Mouse (Mus musculus) CD8-positive naive resting alpha-beta T cell, adult 2 months (primary cell): ENCODE data around the gene Gm49486.
A peak's percentile ranks its signal among the peaks of the same experiment; 100 is the strongest.

Source experiments
- DNase-seq, 2 experiments: peaks; one replicate each; pipeline ENCODE4 v3.0.0; 2022; ENCODE audit warnings: low read depth in 2 of 2, low spot score in 2 of 2

Gene Gm49486

DNA sequence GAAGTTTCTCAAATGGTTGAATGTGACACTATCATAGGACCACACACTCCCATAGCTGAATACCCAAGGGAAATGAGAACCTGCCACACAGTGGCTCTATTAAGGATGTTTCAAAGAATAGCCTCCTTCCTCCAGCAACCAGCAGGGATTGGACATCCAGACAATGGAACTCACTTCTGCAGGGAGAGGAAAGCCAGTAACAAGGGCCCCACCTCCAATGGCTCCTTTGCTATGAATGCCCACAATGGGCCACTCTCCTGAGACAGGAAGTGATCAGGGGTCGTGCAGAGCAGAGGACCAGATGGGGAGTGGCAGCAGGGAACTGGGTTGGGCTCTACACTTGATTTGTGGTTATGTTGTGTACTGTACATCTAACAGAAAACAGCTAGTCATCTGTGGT, 39.3 kb downstream of the Gm49486 start:
- DNase-seq, result no peak

DNA sequence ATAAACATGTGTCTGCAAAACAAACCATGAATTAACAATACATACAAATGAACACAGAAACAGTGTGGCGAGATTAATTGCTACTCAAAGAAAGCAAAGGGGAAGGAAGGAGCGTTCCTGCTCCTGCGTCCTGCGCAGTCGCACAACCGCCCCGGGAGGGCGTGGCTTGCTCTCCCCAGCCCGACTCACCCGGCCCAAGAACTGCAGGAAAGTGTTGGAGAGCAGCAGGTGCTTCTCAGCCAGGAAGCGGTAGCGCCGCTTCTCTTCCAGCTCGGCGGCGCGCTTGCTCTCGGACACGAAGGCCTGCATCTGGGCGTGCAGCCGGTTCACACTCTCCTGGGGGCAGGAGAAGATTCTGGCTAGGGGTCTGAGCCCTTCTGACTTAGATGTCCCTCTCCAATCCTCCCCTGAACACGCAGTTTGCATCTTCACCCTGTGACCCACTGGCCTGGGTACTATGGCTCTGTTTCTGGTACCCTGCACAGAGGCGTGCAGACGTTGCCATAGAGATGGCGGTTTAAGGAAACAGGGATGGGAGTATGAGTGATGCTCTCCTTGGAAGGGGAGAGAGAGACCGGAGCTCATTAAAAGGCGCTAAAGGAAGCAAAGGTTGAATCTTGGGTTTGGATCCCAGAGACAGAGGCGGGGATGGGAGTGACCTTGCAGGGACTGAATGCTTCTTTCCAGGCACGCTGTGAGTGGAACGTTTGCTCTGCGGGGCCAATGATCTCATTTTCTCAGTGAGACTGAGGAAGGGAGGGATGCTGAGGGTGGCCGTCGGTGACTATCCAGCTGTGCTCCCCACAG, 41.3 kb downstream of the Gm49486 start:
- peak; percentile 69 to 78 for DNase-seq

DNA sequence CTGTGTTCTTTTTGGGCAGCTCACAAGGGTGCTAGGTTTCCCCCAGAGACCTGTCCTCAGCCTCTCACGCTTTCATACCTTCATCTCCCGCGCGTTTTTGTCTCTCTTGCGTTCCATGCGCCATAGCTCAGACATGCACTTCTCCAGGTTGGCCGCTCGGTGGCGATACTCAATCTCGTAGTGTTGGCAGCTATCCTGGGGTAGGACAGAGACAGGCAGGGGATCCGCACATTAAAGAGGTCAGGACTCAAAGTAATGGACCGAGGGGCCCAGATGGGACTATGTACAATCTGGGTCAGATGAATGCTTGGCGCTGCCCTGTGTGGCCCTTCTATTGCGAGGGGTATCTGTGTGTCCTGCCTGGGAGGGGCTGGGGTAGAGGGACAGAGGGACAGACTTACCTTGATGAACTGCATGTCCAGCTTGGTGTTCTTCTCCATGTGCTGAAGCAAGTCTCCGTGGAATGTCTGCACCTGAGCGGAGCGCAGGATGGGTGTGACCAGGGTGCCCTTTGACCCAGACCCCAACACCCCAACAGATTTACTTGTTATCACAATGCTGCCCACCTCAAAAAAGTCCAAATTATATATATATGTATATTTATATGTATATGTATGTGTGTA, 42.0 kb downstream of the Gm49486 start:
- peak; percentile 53 to 72 for DNase-seq

DNA sequence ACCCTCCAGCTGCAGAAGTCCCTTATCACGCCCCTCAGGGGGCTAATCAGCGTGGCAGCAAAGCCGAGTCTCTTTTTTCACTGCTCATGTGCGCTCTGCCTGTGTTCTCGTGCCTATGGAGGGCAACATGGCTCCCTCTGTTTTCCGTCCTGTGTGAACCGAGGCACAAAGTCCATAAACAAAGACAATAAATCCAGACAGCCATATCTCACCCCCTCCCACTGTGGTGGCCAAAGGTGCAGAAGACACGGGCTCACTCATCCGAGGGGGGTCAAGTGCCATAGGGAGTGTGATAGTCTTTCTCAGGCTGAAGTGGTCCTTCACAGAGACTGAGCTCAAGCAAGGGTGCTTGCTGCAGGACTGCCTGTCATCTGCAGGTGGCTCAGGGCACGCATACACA, 43.8 kb downstream of the Gm49486 start:
- DNase-seq, result no peak

DNA sequence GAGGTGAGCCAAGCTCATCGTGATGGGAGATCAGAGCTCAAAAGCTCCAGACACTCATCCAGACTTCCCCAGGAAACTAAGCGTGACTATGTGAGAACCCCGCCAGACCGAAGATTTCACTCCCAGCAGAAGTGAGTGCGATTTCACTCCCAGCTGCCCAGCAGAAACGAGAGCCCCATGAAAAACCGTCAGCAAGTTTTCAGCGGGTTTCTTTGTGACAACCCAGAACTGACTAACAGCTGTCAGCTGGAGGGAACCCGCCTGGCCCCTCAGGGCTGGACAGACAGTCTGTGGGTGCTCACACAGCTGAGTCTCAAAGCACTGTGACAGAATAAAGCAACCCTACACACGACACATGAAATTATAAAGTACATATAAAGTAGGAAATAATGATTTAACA, 48.5 kb downstream of the Gm49486 start:
- no peak for DNase-seq

DNA sequence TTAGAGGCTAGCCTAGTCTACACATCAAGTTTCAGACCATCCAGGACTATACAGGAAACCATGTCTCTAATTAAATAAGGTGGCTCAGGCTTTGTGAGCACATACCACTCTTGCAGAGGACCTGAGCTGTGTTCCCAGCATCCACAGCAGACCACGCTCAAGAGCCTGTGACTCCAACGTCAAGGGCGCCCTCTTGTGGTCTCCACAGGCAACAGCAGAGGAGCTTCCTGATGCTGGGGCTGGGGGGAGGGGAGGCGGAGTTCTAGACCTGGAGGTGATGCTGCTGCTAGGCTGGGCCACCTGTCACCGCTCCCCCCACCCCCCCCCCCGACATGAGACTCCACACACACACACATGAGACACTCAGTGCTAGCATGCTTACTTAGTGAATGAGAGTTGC, 51.0 kb downstream of the Gm49486 start:
- peak; percentile 18 to 39 for DNase-seq

DNA sequence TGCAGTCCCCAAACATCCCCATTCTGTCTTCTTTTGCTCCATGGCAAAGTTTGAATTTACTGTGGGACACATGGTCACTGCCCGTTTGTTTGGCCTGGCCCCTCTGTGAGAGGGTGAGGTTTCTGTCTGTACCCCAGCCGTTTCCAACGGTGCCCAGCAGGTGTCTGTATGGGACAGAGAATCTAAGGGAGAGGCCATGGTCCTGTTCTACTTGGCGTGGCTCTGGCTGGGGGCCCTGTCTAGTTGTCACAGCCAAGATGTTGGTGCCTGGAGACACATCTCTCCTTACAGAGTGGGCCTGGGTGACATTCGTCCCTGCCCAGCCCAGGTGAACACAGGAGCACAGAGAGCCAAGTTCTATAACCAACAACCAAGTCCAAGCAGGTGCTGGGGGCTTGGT, 51.7 kb downstream of the Gm49486 start:
- no peak for DNase-seq

DNA sequence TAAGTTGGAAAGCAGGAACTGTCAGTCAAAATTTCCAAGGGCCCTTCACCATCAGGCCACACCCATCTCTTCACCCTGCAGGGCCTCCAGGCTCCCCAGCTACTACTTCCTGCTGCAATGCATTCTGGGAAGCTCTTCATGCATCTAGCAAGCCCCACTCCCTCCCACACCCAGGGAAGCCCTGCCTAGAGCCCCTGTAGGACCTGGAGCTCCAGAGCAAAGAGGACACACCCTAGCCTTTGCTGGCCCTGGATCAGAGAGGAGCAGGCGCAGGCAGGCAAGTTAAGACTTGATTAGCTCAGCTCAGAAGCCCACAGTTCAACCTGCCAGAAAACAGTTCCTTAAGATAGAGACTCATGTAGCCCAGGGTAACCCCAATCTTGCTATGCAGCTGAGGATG, 52.2 kb downstream of the Gm49486 start:
- peak in 1 of 2 experiments; percentile 15 for DNase-seq

DNA sequence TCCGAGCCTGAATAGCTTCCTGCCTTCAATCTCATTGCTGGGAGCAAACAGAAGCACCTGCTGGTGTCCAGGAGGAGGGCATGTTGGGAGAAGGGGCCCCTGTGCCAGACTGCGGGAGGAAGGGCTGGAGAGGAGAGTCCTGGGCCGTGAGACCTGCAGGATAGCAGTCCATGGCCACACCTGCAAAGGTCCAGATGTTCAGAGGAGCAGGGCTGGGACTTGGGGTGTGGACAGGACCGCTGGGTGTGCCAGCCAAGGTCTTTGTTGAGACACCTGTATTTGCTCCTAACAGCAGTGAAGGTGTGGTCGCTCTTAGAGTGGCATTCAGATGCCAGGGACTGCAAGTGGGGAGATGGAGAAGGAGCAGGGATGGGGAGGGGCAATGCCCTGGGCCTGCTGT, 53.2 kb downstream of the Gm49486 start:
- DNase-seq, result no peak

DNA sequence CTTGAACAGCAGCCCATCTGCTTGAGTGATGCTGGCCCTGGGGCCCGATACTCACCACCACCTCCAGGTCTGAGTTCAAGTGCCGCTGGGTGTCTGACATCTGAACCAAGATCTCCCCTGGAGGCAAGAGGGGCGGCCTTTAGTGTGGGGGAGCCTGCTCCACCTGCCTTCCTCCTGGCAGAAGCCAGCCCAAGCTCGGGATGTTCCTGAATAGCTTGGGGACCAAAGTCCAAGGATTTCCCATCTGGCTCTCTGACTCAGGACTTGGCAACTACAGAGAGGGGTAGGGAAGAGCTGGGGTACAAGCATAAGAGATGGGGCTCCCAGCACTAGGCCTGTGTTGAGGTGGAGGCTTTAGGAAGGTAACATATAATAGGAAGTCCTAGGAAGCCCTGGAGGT, 54.2 kb downstream of the Gm49486 start:
- no peak for DNase-seq

DNA sequence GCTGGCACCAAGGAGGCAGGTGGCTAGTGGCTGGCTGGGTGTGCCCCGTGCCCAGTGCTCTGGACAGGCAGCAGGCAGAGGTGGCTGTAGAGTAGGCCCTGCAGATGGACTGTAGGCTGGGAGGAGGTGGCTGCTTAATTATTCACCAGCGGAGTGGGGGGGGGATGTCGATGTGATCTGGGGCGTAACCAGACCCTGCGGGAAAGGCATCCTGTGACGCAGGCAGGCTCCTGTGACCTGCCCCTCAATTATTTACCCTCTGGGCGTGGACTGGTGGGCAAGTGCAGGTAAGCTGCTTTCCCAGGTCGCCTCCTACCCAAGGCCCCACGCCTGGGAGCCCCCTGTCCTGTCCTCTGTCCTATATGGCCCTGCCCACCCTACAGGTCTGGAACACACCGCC, 56.2 kb downstream of the Gm49486 start, which contains the start of gene Baiap2l2:
Baiap2l2 (minus strand) TSS at position 139 of the 400 bp plus-strand sequence.
- no peak for DNase-seq

DNA sequence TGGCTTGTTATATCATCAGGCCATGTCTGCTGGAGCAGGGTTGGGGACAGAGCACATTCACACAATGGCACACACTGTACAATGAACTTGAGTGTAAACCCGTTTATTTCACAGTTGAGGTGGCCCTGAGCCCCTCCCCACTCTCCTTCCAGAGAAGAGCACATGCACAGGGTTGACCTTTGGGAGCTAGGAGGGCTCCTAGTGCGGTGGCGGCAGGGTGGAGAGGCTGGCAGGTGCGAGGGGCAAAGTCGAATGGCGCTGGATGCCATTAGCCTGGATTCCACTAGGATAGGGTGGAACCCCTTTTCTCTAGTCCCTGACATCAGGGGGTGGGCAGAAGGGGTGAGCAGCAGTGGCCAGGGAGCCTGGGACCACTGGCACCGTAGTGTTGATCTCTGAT, 57.0 kb downstream of the Gm49486 start:
- no peak for DNase-seq

DNA sequence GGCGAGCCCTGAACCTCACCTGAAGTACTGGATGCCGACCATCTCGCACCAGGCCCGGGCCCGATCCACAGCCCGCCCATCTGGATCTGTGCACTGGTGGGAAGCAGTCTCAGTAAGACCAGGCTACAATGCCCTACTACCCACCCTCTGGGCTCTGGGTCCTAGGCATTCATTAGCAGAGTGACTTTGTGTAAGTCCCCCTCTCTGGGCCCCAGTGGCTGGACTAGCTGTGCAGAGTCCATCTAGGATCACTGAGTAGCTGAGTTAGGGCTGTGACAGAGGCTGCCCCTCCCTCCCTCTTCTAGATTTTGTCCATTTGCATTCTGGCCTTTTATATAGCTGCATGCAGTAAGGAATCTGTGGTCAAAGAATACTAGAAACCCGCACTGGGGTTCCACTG, 57.9 kb downstream of the Gm49486 start:
- no peak for DNase-seq

DNA sequence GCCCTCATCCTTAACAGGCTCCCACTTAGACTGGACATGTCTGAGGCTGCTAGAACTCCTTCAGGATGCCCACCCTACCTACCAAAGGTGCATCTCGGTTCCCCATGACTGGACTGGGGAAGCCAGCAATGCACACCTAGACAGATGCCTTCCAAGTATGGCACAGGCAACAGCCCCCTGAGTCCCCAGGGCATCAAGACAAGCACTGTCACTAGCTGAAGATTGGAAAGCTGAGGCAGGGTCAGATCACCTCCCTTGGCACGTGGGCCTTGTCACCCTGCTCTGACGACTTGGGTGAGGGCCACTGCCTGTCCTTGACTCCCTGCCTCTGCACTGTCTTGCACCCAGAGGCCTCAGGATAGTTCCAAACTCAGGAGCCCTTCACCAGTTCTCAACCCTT, 59.2 kb downstream of the Gm49486 start:
- DNase-seq, result no peak

DNA sequence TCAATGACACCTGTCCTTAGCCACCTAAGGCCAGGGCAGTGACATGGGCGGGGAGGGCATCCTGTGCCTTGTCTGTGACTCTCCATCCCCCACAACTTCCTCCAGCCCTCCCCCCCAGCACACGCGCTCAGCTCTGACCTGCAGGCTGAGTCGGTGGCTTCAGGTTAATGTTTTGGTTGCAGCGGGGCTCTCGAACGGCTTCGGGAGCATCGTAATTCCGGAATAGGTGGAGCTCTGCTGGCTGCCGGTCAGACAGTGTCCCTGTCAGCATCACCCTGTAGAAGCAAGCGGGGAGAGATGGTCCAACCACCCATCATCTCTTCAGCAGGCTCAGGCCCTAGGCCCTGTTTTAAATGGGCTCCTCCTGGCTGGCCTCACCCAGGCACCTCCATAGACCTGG, 60.2 kb downstream of the Gm49486 start:
- no peak for DNase-seq

DNA sequence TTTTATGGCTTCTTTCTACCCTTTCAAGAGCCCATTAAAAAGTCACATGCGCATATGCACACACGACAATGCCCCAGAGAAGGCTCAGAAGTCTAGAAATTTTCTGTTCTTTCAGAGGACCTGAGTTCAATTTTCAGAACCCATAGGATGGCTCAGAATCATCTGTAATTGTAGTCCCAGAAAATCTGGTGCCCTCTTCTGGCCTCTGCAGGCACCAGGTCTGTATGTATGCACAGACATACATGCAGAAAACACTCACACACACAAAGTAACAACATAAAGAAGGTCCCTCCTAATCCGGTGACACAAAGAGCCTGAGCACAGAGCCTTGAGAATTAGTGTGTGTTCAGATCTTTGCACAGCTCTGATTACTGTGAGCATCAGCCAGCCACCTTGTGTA, 61.1 kb downstream of the Gm49486 start:
- DNase-seq, result no peak

DNA sequence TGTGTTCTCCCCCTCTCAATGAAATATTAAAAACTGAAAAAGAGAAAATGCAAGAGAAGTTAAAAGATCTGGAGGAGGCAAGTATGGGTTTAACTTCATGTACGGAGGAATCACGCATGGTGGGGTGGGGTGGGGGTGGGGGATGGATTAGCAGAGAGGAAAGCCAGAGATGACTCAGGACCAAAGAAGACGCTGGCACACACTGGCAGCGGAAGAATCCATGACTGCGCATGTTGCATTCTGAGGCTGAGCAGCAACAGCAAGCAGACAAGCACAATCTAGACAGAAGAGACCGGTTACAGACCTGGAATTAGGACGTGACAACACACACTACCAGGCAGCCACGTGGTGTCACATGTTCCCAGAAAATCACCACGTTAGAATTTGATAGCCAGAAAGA, 63.6 kb downstream of the Gm49486 start:
- no peak for DNase-seq

DNA sequence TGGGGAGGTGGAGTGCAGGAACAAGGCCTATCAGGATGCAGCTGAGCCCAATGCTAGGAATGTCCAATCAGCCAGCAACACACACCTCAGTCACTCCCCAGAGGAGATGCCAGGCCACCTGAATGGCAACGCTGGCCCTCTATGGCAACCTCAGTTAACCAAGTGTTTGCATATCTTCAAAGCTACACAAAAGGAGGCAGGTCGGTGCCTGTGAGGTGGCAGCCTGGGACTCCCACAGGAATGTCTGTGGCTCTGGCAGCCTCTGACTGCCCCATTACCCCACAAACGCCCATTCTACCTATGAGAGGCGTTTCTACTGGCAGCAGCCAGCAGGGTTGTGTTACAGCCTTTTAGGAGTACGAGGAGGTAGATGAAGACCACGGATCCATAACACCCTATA, 69.4 kb downstream of the Gm49486 start:
- no peak for DNase-seq

DNA sequence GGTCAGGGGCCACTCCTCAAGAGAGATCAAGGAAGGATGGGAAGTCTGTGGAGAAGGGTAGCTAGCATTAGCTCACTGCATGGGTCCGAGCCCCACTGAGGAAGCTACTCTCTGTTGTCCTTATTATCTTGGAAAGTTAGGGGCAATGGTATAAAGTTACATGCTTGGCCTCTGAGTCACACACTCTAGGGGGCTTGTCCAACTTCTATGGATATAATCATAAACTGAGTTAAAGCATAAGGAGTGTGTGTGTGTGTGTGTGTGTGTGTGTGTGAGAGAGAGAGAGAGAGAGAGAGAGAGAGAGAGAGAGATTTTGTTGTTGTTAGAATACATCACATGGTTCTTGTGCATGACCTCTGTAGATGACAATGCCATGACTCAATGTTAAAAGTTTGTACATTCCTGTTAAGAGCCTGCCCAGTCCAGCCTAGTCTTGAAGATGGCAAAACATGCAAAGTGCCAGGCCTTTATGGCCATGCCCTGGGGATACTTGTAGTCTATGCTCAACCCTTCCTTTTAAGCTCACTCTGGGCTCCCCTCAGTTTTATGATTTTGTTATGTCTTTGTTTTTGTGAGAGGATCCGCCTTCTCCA, 70.5 kb downstream of the Gm49486 start:
- DNase-seq, result no peak

DNA sequence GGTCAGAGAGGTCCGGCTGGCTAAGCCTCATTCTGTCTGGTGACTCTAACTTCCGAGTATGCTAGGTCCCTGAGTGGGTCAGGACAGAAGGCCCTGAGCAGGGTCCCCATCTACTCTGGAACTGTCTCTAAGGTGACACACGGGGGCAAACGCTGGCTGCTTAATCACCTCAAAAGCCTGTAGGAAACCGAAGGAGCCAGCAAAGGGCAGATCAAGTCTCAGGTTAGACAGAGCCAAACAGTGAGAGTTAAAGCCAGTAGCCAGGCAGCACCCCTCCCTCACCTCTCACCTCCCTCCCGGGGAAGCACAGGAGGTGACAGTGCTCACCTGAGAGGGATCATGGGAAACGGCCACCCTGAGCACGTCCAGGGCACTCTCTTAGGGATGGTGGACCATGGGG, 74.5 kb downstream of the Gm49486 start:
- no peak for DNase-seq

DNA sequence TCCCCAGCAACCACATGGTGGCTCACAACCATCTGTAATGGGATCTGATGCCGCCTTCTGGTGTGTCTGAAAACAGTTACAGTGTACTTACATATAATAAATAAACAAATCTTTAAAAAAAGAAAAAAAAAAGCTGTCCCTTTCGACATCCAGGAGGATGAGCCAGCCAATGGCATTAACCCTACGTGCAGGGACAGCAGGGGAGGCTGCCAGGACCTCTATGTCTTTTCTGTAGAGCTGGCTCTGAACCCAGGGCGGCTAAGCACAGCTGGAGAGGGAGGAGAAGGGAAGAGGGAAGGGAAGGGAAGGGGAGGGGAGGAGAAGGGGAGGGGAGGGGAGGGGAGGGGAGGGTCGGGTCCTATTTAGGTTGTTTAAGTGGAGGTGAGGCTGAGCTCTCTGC, 75.6 kb downstream of the Gm49486 start:
- DNase-seq, result no peak

DNA sequence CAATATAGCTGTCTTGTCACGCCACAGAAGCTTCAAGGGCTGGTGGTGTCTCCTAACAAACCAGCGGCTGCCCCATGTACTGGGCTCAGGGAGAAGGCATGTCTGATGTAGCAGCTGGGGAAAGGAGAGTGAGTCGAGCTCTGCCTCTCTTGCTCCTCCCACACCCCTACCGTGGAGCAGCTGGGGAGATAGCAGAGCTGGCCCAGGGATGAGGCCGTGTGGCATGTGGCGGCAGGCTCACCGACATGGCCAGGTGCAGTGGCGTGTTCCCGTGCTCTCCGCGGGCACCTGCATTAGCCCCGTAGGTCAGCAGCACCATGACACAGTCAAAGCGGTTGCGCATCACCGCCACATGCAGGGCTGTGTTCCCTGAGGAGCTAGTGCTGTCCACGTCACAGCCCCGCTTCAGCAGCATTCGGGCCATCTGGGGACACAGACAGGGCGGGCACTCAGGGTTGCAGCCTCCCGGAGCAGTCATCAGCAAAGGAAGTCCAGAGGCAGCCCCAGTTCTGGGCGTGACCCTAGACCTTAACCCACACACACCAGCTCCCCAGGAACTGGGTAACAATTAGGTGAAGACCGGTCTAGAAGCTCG, 76.9 kb downstream of the Gm49486 start:
- DNase-seq, result no peak
